Mouse (Mus musculus): Measurements from ENCODE around the gene Rnf167. TPM values are rescaled to one million over a fixed set of nuclear protein-coding genes. Genes with fewer than 3 reads are reported as not detected.

The Rnf167 gene
- polyA plus RNA-seq, 1 experiment from 2014 or later: 105 TPM

DNA sequence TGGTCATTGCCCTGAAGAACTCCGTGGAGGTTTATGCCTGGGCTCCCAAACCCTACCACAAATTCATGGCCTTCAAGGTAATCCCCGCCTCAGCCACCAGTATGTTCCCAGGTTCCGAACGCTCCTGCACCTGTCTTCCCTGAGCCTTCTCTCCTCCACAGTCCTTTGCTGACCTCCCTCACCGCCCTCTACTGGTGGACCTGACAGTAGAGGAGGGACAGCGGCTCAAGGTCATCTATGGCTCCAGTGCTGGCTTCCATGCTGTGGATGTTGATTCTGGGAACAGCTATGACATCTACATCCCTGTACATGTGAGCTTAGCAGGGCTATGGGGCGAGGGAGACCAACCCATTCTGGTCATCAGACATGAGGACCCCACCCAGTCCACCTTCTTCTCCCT, 34.5 kb upstream of the Rnf167 start:
- Histone ChIP-seq H3K9ac (ENCODE audit: low read length) (no peak overlapping the region), H3K27me3 (replicated peaks; ENCODE audit: control insufficient read depth, insufficient read depth, low read length) (no peaks in the 10 kb centered on the region), H3K4me1 (ENCODE audit: control insufficient read depth, insufficient read depth, low read length) (0 out of 2 replicates have a peak, but pooled peaks cover 6% of the 10 kb centered on the region), H3K9me3 (replicated peaks; ENCODE audit: control insufficient read depth, low read length) (no peaks in the 10 kb centered on the region), H3K27ac (ENCODE audit: low read depth, low read length) (no peak overlapping the region), H3K4me2 (ENCODE audit: low read length) (no peak overlapping the region), H3K36me3 (ENCODE audit: control insufficient read depth, insufficient read depth, low read length) (peaks cover 57% of the 10 kb centered on the region), H3K4me3 (ENCODE audit: low read depth, low read length) (no peak overlapping the region)
- no peak for ATAC-seq
- no peak for DNase-seq (ENCODE audit: low spot score)
- 80% methylated on average over 7 of the region's 7 CpGs for WGBS

DNA sequence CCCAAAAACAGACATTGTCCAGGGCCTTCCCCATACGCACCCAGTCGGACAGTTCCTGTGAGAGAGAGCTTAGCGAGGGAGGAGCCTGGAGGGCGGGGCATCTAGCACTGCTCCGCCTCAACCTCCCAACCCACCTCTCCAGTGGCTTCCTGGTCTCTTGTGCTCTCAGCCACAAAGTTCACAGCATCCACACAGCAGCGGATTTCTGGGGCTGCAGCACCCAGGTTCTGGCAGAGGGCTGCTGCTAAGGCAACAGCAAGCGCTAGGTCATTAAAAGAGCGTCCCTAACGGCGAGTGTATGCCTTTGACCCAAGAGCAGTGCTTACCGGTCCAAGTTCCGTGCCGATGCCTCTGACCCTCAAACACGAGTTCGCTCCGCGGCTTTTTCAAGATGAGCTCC, 32.0 kb upstream of the Rnf167 start:
- peak; percentile 32 for DNase-seq (ENCODE audit: low spot score)
- H3K27me3 ChIP-seq (replicated peaks; ENCODE audit: control insufficient read depth, insufficient read depth, low read length): no peaks in the 10 kb centered on the region
- no peak for ATAC-seq
- peaks cover 31% of the 10 kb centered on the region for H3K36me3 ChIP-seq (ENCODE audit: control insufficient read depth, insufficient read depth, low read length)
- H3K4me3 ChIP-seq (ENCODE audit: low read depth, low read length): peak overlapping the region; percentile 15
- H3K27ac ChIP-seq (ENCODE audit: low read depth, low read length): no peak overlapping the region
- H3K4me2 ChIP-seq (ENCODE audit: low read length): peak overlapping the region; percentile 50
- H3K4me1 ChIP-seq (ENCODE audit: control insufficient read depth, insufficient read depth, low read length): 0 out of 2 replicates have a peak, but pooled peaks cover 6% of the 10 kb centered on the region
- H3K9ac ChIP-seq (ENCODE audit: low read length): peak overlapping the region; percentile 35; the same call in 1 of the 2 replicates
- WGBS: 3% methylated on average over 17 of the region's 17 CpGs
- H3K9me3 ChIP-seq (replicated peaks; ENCODE audit: control insufficient read depth, low read length): no peaks in the 10 kb centered on the region

DNA sequence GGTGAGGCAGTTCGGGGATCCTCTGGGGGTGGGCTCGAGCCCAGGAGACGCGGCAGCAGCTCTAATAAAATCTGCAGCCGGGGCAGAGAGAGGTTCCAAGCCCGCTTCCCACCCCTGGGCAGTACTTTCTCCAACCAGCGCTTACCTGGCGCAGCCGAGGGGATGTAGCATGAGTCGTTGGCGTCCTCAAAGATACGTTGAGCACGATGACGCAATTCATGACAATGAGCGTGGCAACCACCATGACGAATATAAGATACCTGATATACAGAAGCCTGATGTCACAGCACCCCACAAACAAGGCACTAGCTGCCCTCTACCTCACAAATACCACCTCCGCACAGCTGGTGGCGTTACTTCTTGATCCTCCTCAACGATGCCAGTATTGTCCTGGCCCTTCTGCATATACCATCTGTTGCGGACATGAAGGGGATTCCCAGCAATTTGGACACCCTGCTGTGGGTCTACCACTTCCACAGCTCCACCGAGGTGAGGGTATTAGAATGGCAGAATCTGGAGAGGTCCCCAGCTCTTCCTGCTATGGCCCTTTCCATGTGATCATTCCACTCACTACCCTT, 31.4 kb upstream of the Rnf167 start, which contains the start of gene 4930544D05Rik:
TSS of gene 4930544D05Rik (plus strand) at position 333 of the 578 bp plus-strand sequence.
- Histone ChIP-seq H3K4me3 (ENCODE audit: low read depth, low read length) (peak within 1 kb of the TSS; percentile 15), H3K4me1 (ENCODE audit: control insufficient read depth, insufficient read depth, low read length) (0 out of 2 replicates have a peak, but pooled peaks cover 6% of the 10 kb centered on the region), H3K27ac (ENCODE audit: low read depth, low read length) (no peak within 1 kb of the TSS), H3K9me3 (replicated peaks; ENCODE audit: control insufficient read depth, low read length) (no peaks in the 10 kb centered on the region), H3K36me3 (ENCODE audit: control insufficient read depth, insufficient read depth, low read length) (peaks cover 26% of the 10 kb centered on the region), H3K27me3 (replicated peaks; ENCODE audit: control insufficient read depth, insufficient read depth, low read length) (no peaks in the 10 kb centered on the region), H3K4me2 (ENCODE audit: low read length) (peak within 1 kb of the TSS; percentile 50), H3K9ac (ENCODE audit: low read length) (peak within 1 kb of the TSS; percentile 35; the same call in 1 of the 2 replicates)
- WGBS: 16% methylated on average over 21 of the region's 21 CpGs
- DNase-seq (ENCODE audit: low spot score): peak; percentile 4
- ATAC-seq: no peak

DNA sequence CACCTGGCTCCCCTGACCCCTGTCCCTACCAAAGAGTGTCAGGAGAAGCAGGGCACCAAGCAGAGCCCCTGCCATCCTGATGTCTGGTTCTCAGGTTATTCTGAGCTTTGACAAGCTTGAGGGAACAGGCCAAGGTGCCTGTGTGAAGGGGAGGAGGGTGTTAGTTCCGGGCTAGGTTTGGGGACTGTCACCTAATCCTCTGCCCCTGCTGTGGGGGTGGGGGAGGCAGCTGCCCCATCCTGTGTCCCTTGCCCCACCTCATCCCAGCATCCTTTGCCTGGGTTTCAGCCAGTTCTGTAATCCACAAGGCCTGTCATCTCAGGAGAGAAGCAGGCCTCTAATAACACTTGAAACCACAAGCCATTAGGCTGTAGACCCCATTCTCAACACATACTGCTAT, 27.9 kb upstream of the Rnf167 start, which contains the start of gene Chrne:
TSS of gene Chrne (minus strand) at position 116 of the 400 bp plus-strand sequence.
- H3K4me3 ChIP-seq (ENCODE audit: low read depth, low read length): no peak within 1 kb of the TSS
- no peak within 1 kb of the TSS for H3K27ac ChIP-seq (ENCODE audit: low read depth, low read length)
- H3K36me3 ChIP-seq (ENCODE audit: control insufficient read depth, insufficient read depth, low read length): no peaks in the 10 kb centered on the region
- ATAC-seq (no peak), DNase-seq (ENCODE audit: low spot score) (no peak)
- no peaks in the 10 kb centered on the region for H3K27me3 ChIP-seq (replicated peaks; ENCODE audit: control insufficient read depth, insufficient read depth, low read length)
- H3K4me2 ChIP-seq (ENCODE audit: low read length): no peak within 1 kb of the TSS
- no peak within 1 kb of the TSS for H3K9ac ChIP-seq (ENCODE audit: low read length)
- 0 out of 2 replicates have a peak, but pooled peaks cover 6% of the 10 kb centered on the region for H3K4me1 ChIP-seq (ENCODE audit: control insufficient read depth, insufficient read depth, low read length)
- WGBS: 72% methylated on average over 1 of the region's 1 CpGs
- H3K9me3 ChIP-seq (replicated peaks; ENCODE audit: control insufficient read depth, low read length): no peaks in the 10 kb centered on the region

DNA sequence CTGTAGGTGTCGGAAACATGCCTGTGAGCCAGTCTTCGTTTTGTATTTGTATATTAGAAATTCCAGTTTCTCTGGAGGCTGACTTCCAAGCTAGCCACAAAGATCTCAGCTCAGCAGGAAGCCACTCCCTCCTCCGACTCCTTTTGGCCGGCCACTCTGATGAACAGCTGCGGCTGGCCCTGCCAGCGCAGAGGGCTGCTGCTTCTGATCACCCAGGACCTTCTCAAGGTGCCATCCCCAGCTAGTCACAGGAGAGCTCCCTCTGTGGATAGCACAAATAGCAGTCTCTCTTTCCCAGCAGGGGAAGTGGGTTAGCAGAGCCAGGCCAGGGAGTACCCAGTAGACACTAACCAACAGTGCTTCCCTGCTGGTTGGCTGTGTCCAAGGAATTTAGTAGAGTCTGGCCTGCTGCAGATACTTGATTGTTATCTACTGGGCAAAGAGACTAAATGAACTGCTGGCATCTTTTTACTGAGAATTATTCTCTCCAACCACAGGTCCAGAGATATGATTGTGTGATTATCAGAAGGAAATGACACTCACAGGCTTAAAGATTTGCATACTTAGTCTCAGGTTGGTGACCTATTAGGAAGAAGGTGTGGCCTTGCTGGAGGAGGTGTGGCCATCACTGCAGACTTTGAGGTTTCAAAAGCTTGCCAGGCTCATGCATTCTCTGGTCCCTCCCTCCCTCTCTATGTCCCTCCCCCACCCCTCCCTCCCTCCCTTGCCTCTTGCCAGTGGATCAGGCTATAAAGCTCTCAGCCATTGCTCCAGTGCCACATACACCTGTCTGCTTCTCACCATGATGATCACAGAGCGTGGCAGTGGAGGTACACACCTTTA, 24.8 kb upstream of the Rnf167 start:
- no peaks in the 10 kb centered on the region for H3K4me1 ChIP-seq (ENCODE audit: control insufficient read depth, insufficient read depth, low read length)
- H3K9ac ChIP-seq (ENCODE audit: low read length): no peak overlapping the region; the same call in 1 of the 2 replicates
- no peaks in the 10 kb centered on the region for H3K9me3 ChIP-seq (replicated peaks; ENCODE audit: control insufficient read depth, low read length)
- DNase-seq (ENCODE audit: low spot score) (no peak), ATAC-seq (no peak)
- no peak overlapping the region for H3K4me3 ChIP-seq (ENCODE audit: low read depth, low read length)
- H3K4me2 ChIP-seq (ENCODE audit: low read length): no peak overlapping the region
- no peaks in the 10 kb centered on the region for H3K27me3 ChIP-seq (replicated peaks; ENCODE audit: control insufficient read depth, insufficient read depth, low read length)
- no peaks in the 10 kb centered on the region for H3K36me3 ChIP-seq (ENCODE audit: control insufficient read depth, insufficient read depth, low read length)
- H3K27ac ChIP-seq (ENCODE audit: low read depth, low read length): no peak overlapping the region
- 46% methylated on average over 7 of the region's 7 CpGs for WGBS

DNA sequence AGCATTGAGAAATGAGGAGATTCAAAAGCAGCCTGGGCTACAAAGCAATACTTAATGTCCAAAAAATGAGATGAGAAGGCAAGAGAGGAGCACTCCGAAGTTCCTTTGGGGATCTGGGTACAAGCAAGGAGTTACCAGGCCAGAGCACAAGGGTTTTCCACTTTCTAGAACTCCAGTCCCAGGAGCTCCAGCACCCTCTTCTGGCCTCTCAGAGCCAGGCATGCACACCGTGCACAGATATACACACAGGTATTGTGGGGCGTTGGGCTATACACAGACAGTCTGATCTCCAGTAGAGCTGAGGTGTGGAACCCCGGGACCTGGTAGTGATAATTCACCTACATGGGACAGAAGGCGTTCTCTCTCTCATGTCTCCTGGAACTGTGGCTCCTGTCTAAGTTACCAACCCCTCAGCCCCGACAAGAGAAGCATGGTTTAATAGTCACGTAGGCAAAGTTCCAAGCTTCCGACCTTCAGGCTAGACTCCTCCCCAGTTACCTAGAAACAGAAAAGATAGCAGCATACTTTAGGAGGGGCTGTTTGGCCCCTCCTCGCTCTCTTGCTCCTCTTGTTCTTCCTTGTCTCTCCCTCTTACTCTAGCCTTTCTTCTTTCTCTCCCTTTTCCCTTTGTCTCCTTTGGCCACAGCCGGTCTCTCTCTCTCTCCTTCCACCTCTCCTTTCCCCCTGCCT, 23.8 kb upstream of the Rnf167 start:
- no peak overlapping the region for H3K9ac ChIP-seq (ENCODE audit: low read length)
- 84% methylated on average over 10 of the region's 10 CpGs for WGBS
- no peaks in the 10 kb centered on the region for H3K9me3 ChIP-seq (replicated peaks; ENCODE audit: control insufficient read depth, low read length)
- H3K27ac ChIP-seq (ENCODE audit: low read depth, low read length): no peak overlapping the region
- DNase-seq (ENCODE audit: low spot score) (no peak), ATAC-seq (no peak)
- H3K4me3 ChIP-seq (ENCODE audit: low read depth, low read length): no peak overlapping the region
- no peak overlapping the region for H3K4me2 ChIP-seq (ENCODE audit: low read length)
- no peaks in the 10 kb centered on the region for H3K4me1 ChIP-seq (ENCODE audit: control insufficient read depth, insufficient read depth, low read length)
- no peaks in the 10 kb centered on the region for H3K27me3 ChIP-seq (replicated peaks; ENCODE audit: control insufficient read depth, insufficient read depth, low read length)
- no peaks in the 10 kb centered on the region for H3K36me3 ChIP-seq (ENCODE audit: control insufficient read depth, insufficient read depth, low read length)

DNA sequence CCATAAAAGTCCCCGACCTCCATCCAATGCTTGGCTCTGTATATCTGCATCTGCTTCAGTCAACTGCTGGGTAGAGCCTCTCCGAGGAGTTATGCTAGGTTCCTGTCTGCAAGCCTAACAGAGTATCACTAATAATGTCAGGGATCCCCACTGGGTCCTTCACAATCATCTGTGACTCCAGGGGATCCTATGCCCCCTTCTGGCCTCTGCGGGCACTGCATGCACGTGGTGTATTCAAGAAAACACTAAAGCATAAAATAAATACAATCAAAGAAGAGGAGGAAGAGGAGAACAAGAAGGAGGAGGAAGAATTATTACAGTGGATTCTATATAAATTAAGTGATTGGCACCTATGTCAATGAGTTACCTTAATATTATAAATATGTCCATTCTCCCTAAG, 21.6 kb upstream of the Rnf167 start:
- Histone ChIP-seq H3K36me3 (ENCODE audit: control insufficient read depth, insufficient read depth, low read length) (no peaks in the 10 kb centered on the region), H3K27ac (ENCODE audit: low read depth, low read length) (no peak overlapping the region), H3K4me3 (ENCODE audit: low read depth, low read length) (no peak overlapping the region), H3K4me2 (ENCODE audit: low read length) (no peak overlapping the region), H3K27me3 (replicated peaks; ENCODE audit: control insufficient read depth, insufficient read depth, low read length) (no peaks in the 10 kb centered on the region), H3K4me1 (ENCODE audit: control insufficient read depth, insufficient read depth, low read length) (no peaks in the 10 kb centered on the region), H3K9ac (ENCODE audit: low read length) (no peak overlapping the region), H3K9me3 (replicated peaks; ENCODE audit: control insufficient read depth, low read length) (no peaks in the 10 kb centered on the region)
- 47% methylated on average over 4 of the region's 4 CpGs for WGBS
- no peak for ATAC-seq
- DNase-seq (ENCODE audit: low spot score): peak; percentile 64

DNA sequence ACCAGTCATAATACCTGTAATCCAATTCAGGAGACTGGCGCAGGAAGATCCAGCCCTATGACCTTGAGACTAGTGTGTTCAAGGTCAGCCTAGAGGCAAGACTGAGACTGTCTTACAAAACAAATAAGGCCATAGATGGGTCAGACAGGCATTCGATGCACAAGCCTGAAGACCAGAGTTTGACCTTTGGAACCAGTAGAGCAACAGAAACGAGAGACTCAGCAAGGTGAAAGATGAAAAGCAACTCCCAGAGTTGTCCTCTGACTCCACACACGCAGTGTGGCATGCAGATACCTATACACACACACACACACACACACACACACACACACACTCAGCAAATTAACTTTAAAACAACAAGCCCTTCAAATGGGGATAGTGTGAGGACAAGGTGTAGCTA, 20.2 kb upstream of the Rnf167 start:
- 77% methylated on average over 4 of the region's 4 CpGs for WGBS
- H3K4me3 ChIP-seq (ENCODE audit: low read depth, low read length): no peak overlapping the region
- ATAC-seq (no peak), DNase-seq (ENCODE audit: low spot score) (no peak)
- H3K9me3 ChIP-seq (replicated peaks; ENCODE audit: control insufficient read depth, low read length): no peaks in the 10 kb centered on the region
- no peaks in the 10 kb centered on the region for H3K36me3 ChIP-seq (ENCODE audit: control insufficient read depth, insufficient read depth, low read length)
- H3K27ac ChIP-seq (ENCODE audit: low read depth, low read length): no peak overlapping the region
- no peaks in the 10 kb centered on the region for H3K27me3 ChIP-seq (replicated peaks; ENCODE audit: control insufficient read depth, insufficient read depth, low read length)
- no peak overlapping the region for H3K4me2 ChIP-seq (ENCODE audit: low read length)
- H3K9ac ChIP-seq (ENCODE audit: low read length): no peak overlapping the region
- H3K4me1 ChIP-seq (ENCODE audit: control insufficient read depth, insufficient read depth, low read length): no peaks in the 10 kb centered on the region
